ENCODE assay signal across 9 mouse cellular contexts in the genomic region with DNA sequence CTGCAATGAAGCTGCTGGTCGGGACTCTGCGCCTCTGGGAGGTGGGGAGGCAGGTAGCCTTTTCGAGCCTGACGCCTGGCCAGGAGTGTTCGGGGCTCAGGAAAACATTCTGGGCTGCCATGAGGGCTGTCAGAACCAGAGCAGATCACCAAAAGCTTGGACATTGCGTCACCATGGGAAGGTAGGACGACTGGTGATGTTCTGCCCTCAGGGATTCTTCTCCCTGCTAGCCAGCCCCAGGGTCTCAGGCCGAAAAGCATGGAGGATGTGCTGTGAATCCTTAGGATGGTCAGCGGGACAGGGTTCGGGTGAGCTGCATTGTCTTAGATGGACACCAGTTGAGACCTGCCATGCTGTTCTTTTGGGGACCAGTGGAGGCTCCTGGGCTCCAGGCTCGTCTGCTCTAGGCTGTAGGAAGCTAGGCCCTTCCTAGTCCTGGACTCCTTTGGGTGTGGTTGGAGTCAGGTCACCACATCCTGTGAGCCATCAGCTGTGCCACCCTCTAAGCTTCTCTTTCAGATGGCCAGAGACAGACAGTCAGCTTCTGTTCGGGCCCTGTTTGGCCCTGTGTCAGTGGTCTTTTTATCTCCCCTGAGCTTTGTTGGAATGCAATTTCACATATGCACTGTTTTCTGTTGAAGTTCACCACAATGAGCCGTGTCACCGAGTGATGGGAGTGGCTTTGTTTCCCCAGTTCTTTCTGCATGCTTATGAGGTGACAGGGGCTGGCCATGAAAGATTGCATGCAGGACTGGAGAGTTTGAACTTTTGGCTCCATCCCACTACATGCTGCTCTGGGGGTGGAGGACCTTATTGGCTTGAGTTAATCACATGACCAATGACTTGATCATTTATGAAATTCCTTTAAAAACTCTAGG. TPM values are rescaled to one million over a fixed set of nuclear protein-coding genes. Genes with fewer than 3 reads are reported as not detected.
DNase-seq lines count a peak whose midpoint lies in the region; ATAC-seq lines count a peak whose summit lies in the region.
"Had no signal": no experiment of that assay in that cellular context is flagged by ENCODE, and none has a peak within 500 bp of the region (broad histone marks: within the 10 kb centered on the region; RNA-seq: fewer than 3 reads in every experiment).

No protein-coding gene starts in this region.

- WGBS in heart, embryonic 15.5 days: 21% methylated on average over 14 of the region's 14 CpGs
- 27% methylated on average over 14 of the region's 14 CpGs for WGBS in liver, embryonic 16.5 days (ENCODE audit: insufficient replicate concordance)
- 27% methylated on average over 14 of the region's 14 CpGs for WGBS in stomach, embryonic 16.5 days

- peaks cover 54% of the 10 kb centered on the region for H3K4me1 ChIP-seq in heart, embryonic 15.5 days (replicated peaks)
- H3K4me1 ChIP-seq in liver, embryonic 16.5 days (ENCODE audit: control insufficient read depth, low read depth, low read length): peaks cover 36% of the 10 kb centered on the region
- peaks cover 27% of the 10 kb centered on the region for H3K4me1 ChIP-seq in stomach, embryonic 16.5 days (ENCODE audit: control insufficient read depth, insufficient read depth, low read length)

- peak; percentile 63 for DNase-seq in CD4-positive helper T cell, adult 2 months (ENCODE audit: low read depth, low spot score)
- peak; percentile 95 for DNase-seq in Muller cell, postnatal 12 days (ENCODE audit: inconsistent ontology term)
- no peak for DNase-seq in layer of hippocampus, postnatal 36 days
- DNase-seq in frontal cortex, postnatal 10 days (ENCODE audit: low spot score in 2 of 2): no peak
- no peak for DNase-seq in urinary bladder, adult 2 months (ENCODE audit: low spot score)

- no peak for ATAC-seq in heart, embryonic 15.5 days (replicated peaks; ENCODE audit: insufficient number of reproducible peaks, insufficient read depth, low FRiP score, low read depth)
- ATAC-seq in liver, embryonic 16.5 days (ENCODE audit: low read depth): no peak
- no peak for ATAC-seq in stomach, embryonic 16.5 days (ENCODE audit: insufficient read depth, low FRiP score)

- H3K27me3 ChIP-seq in heart, embryonic 15.5 days: no peaks in the 10 kb centered on the region
- no peaks in the 10 kb centered on the region for H3K27me3 ChIP-seq in liver, embryonic 16.5 days (ENCODE audit: control insufficient read depth, insufficient read depth, low read depth, low read length)
- no peaks in the 10 kb centered on the region for H3K27me3 ChIP-seq in stomach, embryonic 16.5 days (ENCODE audit: control insufficient read depth, insufficient read depth, low read length)

- peak overlapping the region; percentile 68 for H3K4me2 ChIP-seq in heart, embryonic 15.5 days
- H3K4me2 ChIP-seq in liver, embryonic 16.5 days (ENCODE audit: low read depth, low read length): no peak overlapping the region
- peak overlapping the region; percentile 61 for H3K4me2 ChIP-seq in stomach, embryonic 16.5 days (ENCODE audit: low read depth, low read length)

- peak overlapping the region; percentile 96 for H3K27ac ChIP-seq in heart, embryonic 15.5 days
- H3K27ac ChIP-seq in liver, embryonic 16.5 days (ENCODE audit: low read length): peak overlapping the region; percentile 10; the same call in 1 of the 2 replicates
- peak overlapping the region; percentile 97 for H3K27ac ChIP-seq in stomach, embryonic 16.5 days (ENCODE audit: low read length)

- H3K9ac ChIP-seq in heart, embryonic 15.5 days: peak overlapping the region; percentile 50
- H3K9ac ChIP-seq in liver, embryonic 16.5 days (ENCODE audit: low read depth, low read length): no peak overlapping the region
- H3K9ac ChIP-seq in stomach, embryonic 16.5 days (ENCODE audit: low read length): peak overlapping the region; percentile 71

- H3K36me3 ChIP-seq in heart, embryonic 15.5 days: no peaks in the 10 kb centered on the region
- H3K36me3 ChIP-seq in liver, embryonic 16.5 days (ENCODE audit: control insufficient read depth, insufficient read depth): no peaks in the 10 kb centered on the region
- no peaks in the 10 kb centered on the region for H3K36me3 ChIP-seq in stomach, embryonic 16.5 days (ENCODE audit: control insufficient read depth, insufficient read depth, low read length)

- peak overlapping the region; percentile 45 for H3K4me3 ChIP-seq in heart, embryonic 15.5 days
- no peak overlapping the region for H3K4me3 ChIP-seq in liver, embryonic 16.5 days (ENCODE audit: low read depth, low read length)
- peak overlapping the region; percentile 44 for H3K4me3 ChIP-seq in stomach, embryonic 16.5 days (replicated peaks; ENCODE audit: low read length)

- no peaks in the 10 kb centered on the region for H3K9me3 ChIP-seq in heart, embryonic 15.5 days (replicated peaks)
- H3K9me3 ChIP-seq in liver, embryonic 16.5 days (replicated peaks; ENCODE audit: control insufficient read depth, low read length): no peaks in the 10 kb centered on the region
- H3K9me3 ChIP-seq in stomach, embryonic 16.5 days (replicated peaks; ENCODE audit: control insufficient read depth, low read length): no peaks in the 10 kb centered on the region

RNA-seq across cellular contexts. Expression of a gene that starts 8.5 kb away (rescaled TPM):
- 58.4 and 73.4 TPM in 2 replicates for polyA plus RNA-seq in heart, embryonic 15.5 days (2015; fragmentation: Nextera tagmentation; extraction: Ambion mirVana)
- polyA plus RNA-seq in liver, embryonic 16.5 days (2015; fragmentation: Nextera tagmentation; extraction: Ambion mirVana): 11.9 and 12.0 TPM in 2 replicates
- 57.3 and 60.4 TPM in 2 replicates for polyA plus RNA-seq in stomach, embryonic 16.5 days (2015; fragmentation: Nextera tagmentation; extraction: Ambion mirVana)
- 100 to 1,000 TPM; 331 to 345 TPM for total RNA-seq in layer of hippocampus, postnatal 36 days (2021)
- polyA plus RNA-seq in urinary bladder, adult 2 months (2012; rRNA removed): 44.9 and 48.1 TPM in 2 replicates

RNA-seq across cellular contexts. Expression of a gene that starts 27.8 kb away (rescaled TPM):
- polyA plus RNA-seq in heart, embryonic 15.5 days (2015; fragmentation: Nextera tagmentation; extraction: Ambion mirVana): 0.23 TPM in 1 of 2 replicates, not detected in the other
- polyA plus RNA-seq in liver, embryonic 16.5 days (2015; fragmentation: Nextera tagmentation; extraction: Ambion mirVana): not detected in 2 replicates
- polyA plus RNA-seq in stomach, embryonic 16.5 days (2015; fragmentation: Nextera tagmentation; extraction: Ambion mirVana): 0.56 and 0.75 TPM in 2 replicates
- not detected for total RNA-seq in layer of hippocampus, postnatal 36 days (2021)
- polyA plus RNA-seq in urinary bladder, adult 2 months (2012; rRNA removed): 0.23 and 0.46 TPM in 2 replicates
- total RNA-seq: heart, adult 18-20 months had no signal

RNA-seq across cellular contexts. Expression of a gene that starts 34.3 kb away (rescaled TPM):
- polyA plus RNA-seq in heart, embryonic 15.5 days (2015; fragmentation: Nextera tagmentation; extraction: Ambion mirVana): 0.93 and 2.1 TPM in 2 replicates
- polyA plus RNA-seq in liver, embryonic 16.5 days (2015; fragmentation: Nextera tagmentation; extraction: Ambion mirVana): 1.1 and 2.3 TPM in 2 replicates
- polyA plus RNA-seq in stomach, embryonic 16.5 days (2015; fragmentation: Nextera tagmentation; extraction: Ambion mirVana): 8.6 and 9.1 TPM in 2 replicates
- 1 to 10 TPM; 1.4 to 1.5 TPM for total RNA-seq in layer of hippocampus, postnatal 36 days (2021)
- polyA plus RNA-seq in urinary bladder, adult 2 months (2012; rRNA removed): 6.0 and 7.8 TPM in 2 replicates

Comparison
In these comparisons a context has a peak if more than half of its experiments do, and no peak if none do; other contexts are left out.
1. DNase-seq: peak in CD4-positive helper T cell, adult 2 months (single experiment) and Muller cell, postnatal 12 days (single experiment); none in layer of hippocampus, postnatal 36 days (0 of 2), frontal cortex, postnatal 10 days (0 of 2) and urinary bladder, adult 2 months (single experiment).
2. H3K27ac ChIP-seq: peak in every context shown above with its lines; median percentile 97 in stomach, embryonic 16.5 days; 96 in heart, embryonic 15.5 days; 10 in liver, embryonic 16.5 days.